In genomic region chr12:59040851-59041250, GRCm38 (mm10) we compare ENCODE assay signal across 9 mouse cellular contexts. TPM values are rescaled to one million over a fixed set of nuclear protein-coding genes. Genes with fewer than 3 reads are reported as not detected.
A peak's percentile ranks its signal among the peaks of the same experiment; 100 is the strongest.
DNase-seq lines count a peak whose midpoint lies in the region; ATAC-seq and TF ChIP-seq lines count a peak whose summit lies in the region.
"Had no signal": no experiment of that assay in that cellular context is flagged by ENCODE, and none has a peak within 500 bp of the region (broad histone marks: within the 10 kb centered on the region; RNA-seq: fewer than 3 reads in every experiment).

No protein-coding gene starts in this region.

- no peak overlapping the region for H3K9ac ChIP-seq in heart, embryonic 16.5 days (ENCODE audit: low read length)
- peak overlapping the region; percentile 59; the same call in 1 of the 2 replicates for H3K9ac ChIP-seq in liver, embryonic 13.5 days
- H3K9ac ChIP-seq in stomach, embryonic 16.5 days (ENCODE audit: low read length) = no peak overlapping the region

- intact Hi-C loops in left cerebral cortex, adult 2 months (cut with DNase I) = no loop called here

- no peaks in the 10 kb centered on the region for H3K9me3 ChIP-seq in heart, embryonic 16.5 days (replicated peaks; ENCODE audit: control insufficient read depth, low read length)
- H3K9me3 ChIP-seq in liver, embryonic 13.5 days (replicated peaks) = no peaks in the 10 kb centered on the region
- H3K9me3 ChIP-seq in stomach, embryonic 16.5 days (replicated peaks; ENCODE audit: control insufficient read depth, low read length) = no peaks in the 10 kb centered on the region

- no peaks in the 10 kb centered on the region for H3K27me3 ChIP-seq in heart, embryonic 16.5 days (ENCODE audit: control insufficient read depth, insufficient read depth, low read length)
- no peaks in the 10 kb centered on the region for H3K27me3 ChIP-seq in spleen, adult 2 months (ENCODE audit: control insufficient read depth, insufficient read depth, low read length)
- no peaks in the 10 kb centered on the region for H3K27me3 ChIP-seq in liver, embryonic 13.5 days
- H3K27me3 ChIP-seq in stomach, embryonic 16.5 days (ENCODE audit: control insufficient read depth, insufficient read depth, low read length) = no peaks in the 10 kb centered on the region

- peak overlapping the region; percentile 84 for H3K27ac ChIP-seq in heart, embryonic 16.5 days (ENCODE audit: low read length)
- H3K27ac ChIP-seq in spleen, adult 2 months (ENCODE audit: insufficient read depth, low read length) = peak overlapping the region; percentile 52
- peak overlapping the region; percentile 91 for H3K27ac ChIP-seq in liver, embryonic 13.5 days
- H3K27ac ChIP-seq in stomach, embryonic 16.5 days (ENCODE audit: low read length) = peak overlapping the region; percentile 53; the same call in 1 of the 2 replicates
- no peak overlapping the region for H3K27ac ChIP-seq in left cerebral cortex, adult 2 months

- DNase-seq in heart, adult 8-10 months (ENCODE audit: low spot score) = no peak
- peak; percentile 9 to 40 for DNase-seq in spleen, adult 2 months (ENCODE audit: low read depth in 1 of 2, low spot score in 2 of 2)
- no peak for DNase-seq in spleen, adult 18-20 months
- DNase-seq in liver, embryonic 13.5 days = no peak
- DNase-seq in urinary bladder, adult 18-20 months (ENCODE audit: low spot score in 2 of 2) = no peak
- DNase-seq in left cerebral cortex, adult 2 months (ENCODE audit: extremely low spot score in 1 of 2, low spot score in 2 of 2) = no peak
- DNase-seq: heart, postnatal 10 days had no signal

- no peak overlapping the region for H3K4me2 ChIP-seq in heart, embryonic 16.5 days (ENCODE audit: low read depth, low read length)
- no peak overlapping the region for H3K4me2 ChIP-seq in liver, embryonic 13.5 days
- H3K4me2 ChIP-seq in stomach, embryonic 16.5 days (ENCODE audit: low read depth, low read length) = no peak overlapping the region

- TF ChIP-seq CTCF in spleen, adult 2 months (IDR thresholded peaks at IDR 0.05; ENCODE audit: extremely low read depth, insufficient read depth, insufficient read length, insufficient replicate concordance) = no peak
- no peak for TF ChIP-seq CTCF in left cerebral cortex, adult 2 months (IDR thresholded peaks at IDR 0.05)

- no peak for TF ChIP-seq POLR2A in spleen, adult 2 months (IDR thresholded peaks at IDR 0.05; ENCODE audit: low read depth, low read length)

- WGBS in heart, embryonic 16.5 days = 27% methylated on average over 7 of the region's 7 CpGs
- WGBS in spleen, adult 2 months = 43% methylated on average over 7 of the region's 7 CpGs
- 6% methylated on average over 7 of the region's 7 CpGs for WGBS in liver, embryonic 13.5 days (ENCODE audit: insufficient replicate concordance)
- 25% methylated on average over 7 of the region's 7 CpGs for WGBS in stomach, embryonic 16.5 days

- no peak for ATAC-seq in heart, embryonic 16.5 days (replicated peaks; ENCODE audit: extremely low read depth, insufficient read depth, low FRiP score)
- peak; percentile 66 for ATAC-seq in liver, embryonic 13.5 days (ENCODE audit: low read depth)
- ATAC-seq in stomach, embryonic 16.5 days (ENCODE audit: insufficient read depth, low FRiP score) = no peak

- peaks cover 30% of the 10 kb centered on the region for H3K36me3 ChIP-seq in heart, embryonic 16.5 days (ENCODE audit: control insufficient read depth, insufficient read depth)
- peaks cover 12% of the 10 kb centered on the region for H3K36me3 ChIP-seq in spleen, adult 2 months (ENCODE audit: control insufficient read depth, insufficient read depth, low read length)
- peaks cover 35% of the 10 kb centered on the region for H3K36me3 ChIP-seq in liver, embryonic 13.5 days
- H3K36me3 ChIP-seq in stomach, embryonic 16.5 days (ENCODE audit: control insufficient read depth, insufficient read depth, low read length) = 0 out of 2 replicates have a peak, but pooled peaks cover 6% of the 10 kb centered on the region

- H3K4me1 ChIP-seq in heart, embryonic 16.5 days (ENCODE audit: control insufficient read depth, insufficient read depth, low read length) = 0 out of 2 replicates have a peak, but pooled peaks cover 4% of the 10 kb centered on the region
- H3K4me1 ChIP-seq in spleen, adult 2 months (ENCODE audit: control insufficient read depth, insufficient read depth, insufficient read length) = no peaks in the 10 kb centered on the region; the same call in 1 of the 2 replicates
- H3K4me1 ChIP-seq in liver, embryonic 13.5 days (replicated peaks) = peaks cover 20% of the 10 kb centered on the region
- no peaks in the 10 kb centered on the region for H3K4me1 ChIP-seq in stomach, embryonic 16.5 days (ENCODE audit: control insufficient read depth, insufficient read depth, low read length)

- no peak overlapping the region for H3K4me3 ChIP-seq in heart, embryonic 16.5 days (ENCODE audit: low read length)
- H3K4me3 ChIP-seq in spleen, adult 2 months (ENCODE audit: extremely low read depth, insufficient read depth, insufficient read length) = no peak overlapping the region
- no peak overlapping the region for H3K4me3 ChIP-seq in liver, embryonic 13.5 days (replicated peaks)
- H3K4me3 ChIP-seq in stomach, embryonic 16.5 days (replicated peaks; ENCODE audit: low read length) = no peak overlapping the region
- H3K4me3 ChIP-seq in left cerebral cortex, adult 2 months = no peak overlapping the region

RNA-seq across cellular contexts. Expression of gene Trappc6b, which starts 20.4 kb away (rescaled TPM):
- polyA plus RNA-seq in heart, embryonic 16.5 days (2015; fragmentation: Nextera tagmentation; extraction: Ambion mirVana) = 88.5 and 110 TPM in 2 replicates
- 10 to 100 TPM; 57.6 to 75.2 (median 68.7) TPM for total RNA-seq in heart, adult 8-10 months (2022)
- polyA plus RNA-seq in spleen, adult 2 months (2012; rRNA removed) = 62.8 and 68.8 TPM in 2 replicates
- 52.2 and 58.7 TPM in 2 replicates for polyA plus RNA-seq in liver, embryonic 13.5 days (2015; fragmentation: Nextera tagmentation; extraction: Ambion mirVana)
- 80.7 and 90.5 TPM in 2 replicates for polyA plus RNA-seq in stomach, embryonic 16.5 days (2015; fragmentation: Nextera tagmentation; extraction: Ambion mirVana)
- 100 to 1,000 TPM; 107 to 121 TPM for total RNA-seq in left cerebral cortex, adult 2 months (2021)

RNA-seq across cellular contexts. Expression of gene Pnn, which starts 25.8 kb away (rescaled TPM):
- polyA plus RNA-seq in heart, embryonic 16.5 days (2015; fragmentation: Nextera tagmentation; extraction: Ambion mirVana) = 61.6 and 76.5 TPM in 2 replicates
- total RNA-seq in heart, adult 8-10 months (2022) = 10 to 100 TPM; 18.8 to 35.6 (median 25.9) TPM
- 15.4 and 16.2 TPM in 2 replicates for polyA plus RNA-seq in spleen, adult 2 months (2012; rRNA removed)
- 43.9 and 53.3 TPM in 2 replicates for polyA plus RNA-seq in liver, embryonic 13.5 days (2015; fragmentation: Nextera tagmentation; extraction: Ambion mirVana)
- polyA plus RNA-seq in stomach, embryonic 16.5 days (2015; fragmentation: Nextera tagmentation; extraction: Ambion mirVana) = 84.1 and 85.6 TPM in 2 replicates
- 10 to 100 TPM; 62.6 to 65.5 TPM for total RNA-seq in left cerebral cortex, adult 2 months (2021)

RNA-seq across cellular contexts. Expression of gene Gemin2, which starts 27.7 kb away (rescaled TPM):
- 21.5 and 21.9 TPM in 2 replicates for polyA plus RNA-seq in heart, embryonic 16.5 days (2015; fragmentation: Nextera tagmentation; extraction: Ambion mirVana)
- 1 to 10 TPM; 4.3 to 6.2 (median 5.3) TPM for total RNA-seq in heart, adult 8-10 months (2022)
- 2.5 and 3.0 TPM in 2 replicates for polyA plus RNA-seq in spleen, adult 2 months (2012; rRNA removed)
- polyA plus RNA-seq in liver, embryonic 13.5 days (2015; fragmentation: Nextera tagmentation; extraction: Ambion mirVana) = 25.5 and 26.0 TPM in 2 replicates
- polyA plus RNA-seq in stomach, embryonic 16.5 days (2015; fragmentation: Nextera tagmentation; extraction: Ambion mirVana) = 21.3 and 25.7 TPM in 2 replicates
- 1 to 10 TPM; 7.0 to 7.3 TPM for total RNA-seq in left cerebral cortex, adult 2 months (2021)

RNA-seq across cellular contexts. Expression of gene Sec23a, which starts 29.0 kb away (rescaled TPM):
- 55.5 and 63.7 TPM in 2 replicates for polyA plus RNA-seq in heart, embryonic 16.5 days (2015; fragmentation: Nextera tagmentation; extraction: Ambion mirVana)
- 10 to 100 TPM; 42.2 to 47.9 (median 45.9) TPM for total RNA-seq in heart, adult 8-10 months (2022)
- polyA plus RNA-seq in spleen, adult 2 months (2012; rRNA removed) = 3.9 and 4.5 TPM in 2 replicates
- polyA plus RNA-seq in liver, embryonic 13.5 days (2015; fragmentation: Nextera tagmentation; extraction: Ambion mirVana) = 22.6 and 29.5 TPM in 2 replicates
- 79.6 and 80.8 TPM in 2 replicates for polyA plus RNA-seq in stomach, embryonic 16.5 days (2015; fragmentation: Nextera tagmentation; extraction: Ambion mirVana)
- 100 to 1,000 TPM in 1 of 2 experiments, 10 to 100 TPM in 1; 98.9 to 103 TPM for total RNA-seq in left cerebral cortex, adult 2 months (2021)

RNA-seq across cellular contexts. Expression of gene Mia2, which starts 54.7 kb away (rescaled TPM):
- polyA plus RNA-seq in heart, embryonic 16.5 days (2015; fragmentation: Nextera tagmentation; extraction: Ambion mirVana) = 43.0 and 63.6 TPM in 2 replicates
- total RNA-seq in heart, adult 8-10 months (2022) = 100 to 1,000 TPM in 2 of 4 experiments, 10 to 100 TPM in 2; 93.4 to 113 (median 106) TPM
- polyA plus RNA-seq in spleen, adult 2 months (2012; rRNA removed) = 16.5 and 18.9 TPM in 2 replicates
- polyA plus RNA-seq in liver, embryonic 13.5 days (2015; fragmentation: Nextera tagmentation; extraction: Ambion mirVana) = 47.8 and 63.2 TPM in 2 replicates
- polyA plus RNA-seq in stomach, embryonic 16.5 days (2015; fragmentation: Nextera tagmentation; extraction: Ambion mirVana) = 76.4 and 79.6 TPM in 2 replicates
- 10 to 100 TPM; 42.4 to 47.4 TPM for total RNA-seq in left cerebral cortex, adult 2 months (2021)

Comparison
In these comparisons a context has a peak if more than half of its experiments do, and no peak if none do; other contexts are left out.
1. DNase-seq: peak in spleen, adult 2 months (2 of 2); none in heart, adult 8-10 months (single experiment), spleen, adult 18-20 months (0 of 2), liver, embryonic 13.5 days (single experiment), urinary bladder, adult 18-20 months (0 of 2) and left cerebral cortex, adult 2 months (0 of 2).